22 mouse cellular contexts compared by ENCODE assay signal in the genomic region with DNA sequence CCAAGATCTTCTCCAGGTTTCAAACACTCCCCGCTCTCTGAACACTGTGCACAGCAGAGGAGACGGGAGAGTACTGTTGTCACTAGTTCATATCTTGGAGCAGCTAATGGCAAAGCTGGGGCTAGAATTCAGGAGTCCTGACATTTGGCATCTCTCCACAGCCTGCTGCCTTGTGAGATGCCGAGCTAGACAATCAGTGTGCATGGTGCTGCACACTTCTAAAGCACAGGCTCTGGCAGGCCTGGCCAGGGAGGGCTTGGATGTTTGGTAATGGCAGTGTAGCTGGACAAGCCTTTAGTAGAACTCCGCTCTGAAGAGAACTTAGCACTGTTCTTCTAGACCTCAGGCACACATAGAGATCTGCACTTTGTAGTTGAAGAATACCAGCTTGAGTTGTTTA. TPM values are rescaled to one million over a fixed set of nuclear protein-coding genes. Genes with fewer than 3 reads are reported as not detected.
DNase-seq lines count a peak whose midpoint lies in the region; ATAC-seq lines count a peak whose summit lies in the region.
"Had no signal": no experiment of that assay in that cellular context is flagged by ENCODE, and none has a peak within 500 bp of the region (broad histone marks: within the 10 kb centered on the region; RNA-seq: fewer than 3 reads in every experiment).

No protein-coding gene starts in this region.

- H3K9me3 ChIP-seq in forebrain, embryonic 16.5 days (ENCODE audit: control insufficient read depth, low read length) = no peaks in the 10 kb centered on the region
- H3K9me3 ChIP-seq: embryonic facial prominence, embryonic 15.5 days; G1E; heart, embryonic 13.5 days; neural tube, embryonic 15.5 days; stomach, embryonic 15.5 days had no signal

- H3K4me1 ChIP-seq in forebrain, embryonic 16.5 days (replicated peaks; ENCODE audit: control insufficient read depth, insufficient read depth, low read length) = peaks cover 9% of the 10 kb centered on the region
- H3K4me1 ChIP-seq: stomach, embryonic 15.5 days had no signal

- H3K36me3 ChIP-seq in forebrain, embryonic 16.5 days (ENCODE audit: control insufficient read depth, insufficient read depth) = peaks cover 5% of the 10 kb centered on the region; the same call in 1 of the 2 replicates

- intact Hi-C loops in left cerebral cortex, postnatal 4 days (cut with DNase I) = no loop called here

- no peak overlapping the region for H3K4me3 ChIP-seq in forebrain, embryonic 16.5 days (replicated peaks; ENCODE audit: low read length)
- H3K4me3 ChIP-seq: embryonic facial prominence, embryonic 15.5 days; heart, embryonic 13.5 days; neural tube, embryonic 15.5 days; stomach, embryonic 15.5 days had no signal

- no peak overlapping the region for H3K9ac ChIP-seq in forebrain, embryonic 16.5 days (replicated peaks; ENCODE audit: low read depth, low read length)
- H3K9ac ChIP-seq: embryonic facial prominence, embryonic 15.5 days; heart, embryonic 13.5 days; neural tube, embryonic 15.5 days; stomach, embryonic 15.5 days had no signal

- WGBS in forebrain, embryonic 16.5 days = 67% methylated on average over 4 of the region's 4 CpGs

- no peak overlapping the region for H3K4me2 ChIP-seq in forebrain, embryonic 16.5 days (ENCODE audit: low read length)
- H3K4me2 ChIP-seq: embryonic facial prominence, embryonic 15.5 days; heart, embryonic 13.5 days; midbrain, embryonic 11.5 days; neural tube, embryonic 15.5 days; stomach, embryonic 15.5 days had no signal

- H3K27me3 ChIP-seq in forebrain, embryonic 16.5 days (replicated peaks; ENCODE audit: control insufficient read depth, insufficient read depth, low read length) = no peaks in the 10 kb centered on the region
- H3K27me3 ChIP-seq: embryonic facial prominence, embryonic 15.5 days; heart, embryonic 13.5 days; neural tube, embryonic 15.5 days; Patski; stomach, embryonic 15.5 days had no signal

- ATAC-seq in forebrain, embryonic 16.5 days = no peak
- ATAC-seq: Patski had no signal

- 0 out of 2 replicates have a peak overlapping the region, but pooled peaks have one; percentile 3 for H3K27ac ChIP-seq in forebrain, embryonic 16.5 days (ENCODE audit: low read length)
- H3K27ac ChIP-seq: embryonic facial prominence, embryonic 15.5 days; heart, embryonic 13.5 days; neural tube, embryonic 15.5 days; stomach, embryonic 15.5 days had no signal

- DNase-seq in cerebellum, adult 18-20 months = peak; percentile 58 to 63
- no peak for DNase-seq in cerebellum, adult 11 months
- peak; percentile 29 for DNase-seq in left cerebral cortex, postnatal 4 days
- no peak for DNase-seq in left cerebral cortex, adult 9 months (ENCODE audit: low spot score in 2 of 2)
- peak; percentile 66 for DNase-seq in cerebellum, adult 9-11 months
- no peak for DNase-seq in ovary, postnatal 10 days (ENCODE audit: low spot score)
- no peak for DNase-seq in layer of hippocampus, postnatal 25 days (ENCODE audit: extremely low spot score in 1 of 2, low spot score in 1 of 2)
- DNase-seq: adrenal gland, adult 2 months; gastrocnemius, postnatal 14 days; heart, adult 18-20 months; heart, postnatal 14 days; kidney, adult 11 months; lung, postnatal 10 days; thymus, postnatal 4 days had no signal

RNA-seq across cellular contexts. Expression of gene Tor3a, which starts 28.2 kb away (rescaled TPM):
- total RNA-seq in left cerebral cortex, postnatal 4 days (2021) = 1 to 10 TPM; 3.4 to 4.4 TPM
- polyA plus RNA-seq in forebrain, embryonic 16.5 days (2015; fragmentation: Nextera tagmentation; extraction: Ambion mirVana) = 4.4 TPM in 2 replicates
- total RNA-seq in layer of hippocampus, postnatal 25 days (2021) = 1 to 10 TPM; 5.1 to 6.3 TPM

Comparison
In these comparisons a context has a peak if more than half of its experiments do, and no peak if none do; other contexts are left out.
1. DNase-seq: peak in cerebellum, adult 18-20 months (2 of 2), left cerebral cortex, postnatal 4 days (single experiment) and cerebellum, adult 9-11 months (single experiment); none in cerebellum, adult 11 months (single experiment), left cerebral cortex, adult 9 months (0 of 2), ovary, postnatal 10 days (single experiment) and layer of hippocampus, postnatal 25 days (0 of 2).